Comparison of ENCODE assay signal across 9 mouse cellular contexts in genomic region chr11:106366316-106366715, GRCm38 (mm10). TPM values are rescaled to one million over a fixed set of nuclear protein-coding genes. Genes with fewer than 3 reads are reported as not detected.
DNase-seq lines count a peak whose midpoint lies in the region; ATAC-seq and TF ChIP-seq lines count a peak whose summit lies in the region.
"Had no signal": no experiment of that assay in that cellular context is flagged by ENCODE, and none has a peak within 500 bp of the region (broad histone marks: within the 10 kb centered on the region; RNA-seq: fewer than 3 reads in every experiment).

No protein-coding gene starts in this region.

- no peaks in the 10 kb centered on the region for H3K9me3 ChIP-seq in liver, embryonic 14.5 days (ENCODE audit: control insufficient read depth, low read length)

- TF ChIP-seq CTCF in liver, embryonic 14.5 days (IDR thresholded peaks at IDR 0.05; ENCODE audit: low read depth) = peak; percentile 95

- no peak overlapping the region for H3K4me3 ChIP-seq in liver, embryonic 14.5 days (ENCODE audit: insufficient read depth in 1 of 2, low read depth in 2 of 2, low read length in 2 of 2)
- H3K4me3 ChIP-seq: limb, embryonic 13.5 days had no signal

- TF ChIP-seq EP300 in liver, embryonic 14.5 days (IDR thresholded peaks at IDR 0.05; ENCODE audit: low read depth) = no peak

- 5% methylated on average over 3 of the region's 3 CpGs for WGBS in liver, embryonic 14.5 days (ENCODE audit: insufficient replicate concordance)

- H3K4me2 ChIP-seq in liver, embryonic 14.5 days (ENCODE audit: low read depth) = no peak overlapping the region
- H3K4me2 ChIP-seq: limb, embryonic 13.5 days had no signal

- no peaks in the 10 kb centered on the region for H3K27me3 ChIP-seq in liver, embryonic 14.5 days (ENCODE audit: control insufficient read depth, insufficient read depth, low read length)
- H3K27me3 ChIP-seq: limb, embryonic 13.5 days had no signal

- no peak overlapping the region for H3K27ac ChIP-seq in liver, embryonic 14.5 days
- H3K27ac ChIP-seq: limb, embryonic 13.5 days had no signal

- peak; percentile 88 for DNase-seq in B cell, adult 2 months
- peak; percentile 61 for DNase-seq in WW6 (ENCODE audit: low read depth, low spot score)
- DNase-seq in gastrocnemius, postnatal 14 days = peak; percentile 85
- DNase-seq in kidney, postnatal 14 days = peak; percentile 76
- DNase-seq in liver, embryonic 14.5 days (ENCODE audit: low read depth in 3 of 3, low spot score in 3 of 3) = peak; percentile 20 to 44 (median 32)
- DNase-seq in ovary, postnatal 14 days (ENCODE audit: low spot score) = peak; percentile 87
- DNase-seq in thymus, postnatal 0 days (ENCODE audit: low spot score) = peak; percentile 88

- H3K36me3 ChIP-seq in liver, embryonic 14.5 days (replicated peaks; ENCODE audit: control insufficient read depth, insufficient read depth, low read depth) = no peaks in the 10 kb centered on the region
- H3K36me3 ChIP-seq: limb, embryonic 13.5 days had no signal

- H3K9ac ChIP-seq in liver, embryonic 14.5 days (replicated peaks) = no peak overlapping the region
- H3K9ac ChIP-seq: limb, embryonic 13.5 days had no signal

- H3K4me1 ChIP-seq in liver, embryonic 14.5 days (replicated peaks; ENCODE audit: control insufficient read depth in 2 of 2, insufficient read depth in 2 of 2, low read length in 1 of 2) = no peaks in the 10 kb centered on the region

- intact Hi-C loops in gastrocnemius, postnatal 14 days (cut with DNase I; ENCODE audit: low total_unique reads) = loop anchor here (2.0 kb wide), 1 partner anchor 64 kb away; no protein-coding TSS in a partner anchor

- ATAC-seq in common myeloid progenitor, adult 5-6 weeks (replicated peaks; ENCODE audit: low read depth, poor library complexity, severe bottlenecking) = peak; percentile 84
- no peak for ATAC-seq in liver, embryonic 14.5 days (ENCODE audit: insufficient read depth)

RNA-seq across cellular contexts. Expression of gene Prr29, which starts 1.0 kb away (rescaled TPM):
- total RNA-seq in common myeloid progenitor, adult 5-6 weeks (2017) = not detected in 2 replicates
- total RNA-seq in gastrocnemius, postnatal 14 days (2021) = 10 to 100 TPM; 11.8 to 13.1 TPM
- polyA plus RNA-seq in liver, embryonic 14.5 days (2012; rRNA removed) = not detected in 2 replicates
- not detected in 2 replicates for polyA plus RNA-seq in liver, embryonic 14.5 days (2014; fragmentation: Nextera tagmentation; extraction: Ambion mirVana)
- 31.2 and 33.1 TPM in 2 replicates for polyA plus RNA-seq in thymus, postnatal 0 days (2015; fragmentation: Nextera tagmentation; extraction: Ambion mirVana)

RNA-seq across cellular contexts. Expression of gene Scn4a, which starts 13.2 kb away (rescaled TPM):
- 0.05 TPM in 1 of 2 replicates, not detected in the other for total RNA-seq in common myeloid progenitor, adult 5-6 weeks (2017)
- total RNA-seq in gastrocnemius, postnatal 14 days (2021) = 100 to 1,000 TPM; 178 to 181 TPM
- polyA plus RNA-seq in liver, embryonic 14.5 days (2012; rRNA removed) = 0.01 and 0.02 TPM in 2 replicates
- not detected in 2 replicates for polyA plus RNA-seq in liver, embryonic 14.5 days (2014; fragmentation: Nextera tagmentation; extraction: Ambion mirVana)
- polyA plus RNA-seq in thymus, postnatal 0 days (2015; fragmentation: Nextera tagmentation; extraction: Ambion mirVana) = 0.04 TPM in 1 of 2 replicates, not detected in the other

RNA-seq across cellular contexts. Expression of gene Icam2, which starts 21.6 kb away (rescaled TPM):
- 54.6 and 70.8 TPM in 2 replicates for total RNA-seq in common myeloid progenitor, adult 5-6 weeks (2017)
- total RNA-seq in gastrocnemius, postnatal 14 days (2021) = 10 to 100 TPM; 11.7 to 12.2 TPM
- polyA plus RNA-seq in liver, embryonic 14.5 days (2012; rRNA removed) = 9.4 and 13.0 TPM in 2 replicates
- polyA plus RNA-seq in liver, embryonic 14.5 days (2014; fragmentation: Nextera tagmentation; extraction: Ambion mirVana) = 12.1 and 16.3 TPM in 2 replicates
- 123 and 124 TPM in 2 replicates for polyA plus RNA-seq in thymus, postnatal 0 days (2015; fragmentation: Nextera tagmentation; extraction: Ambion mirVana)

RNA-seq across cellular contexts. Expression of gene Cd79b, which starts 51.8 kb away (rescaled TPM):
- total RNA-seq in common myeloid progenitor, adult 5-6 weeks (2017) = 16.6 and 19.8 TPM in 2 replicates
- total RNA-seq in gastrocnemius, postnatal 14 days (2021) = 1 to 10 TPM; 1.0 to 1.1 TPM
- 3.1 and 3.7 TPM in 2 replicates for polyA plus RNA-seq in liver, embryonic 14.5 days (2012; rRNA removed)
- 4.5 and 4.9 TPM in 2 replicates for polyA plus RNA-seq in liver, embryonic 14.5 days (2014; fragmentation: Nextera tagmentation; extraction: Ambion mirVana)
- polyA plus RNA-seq in thymus, postnatal 0 days (2015; fragmentation: Nextera tagmentation; extraction: Ambion mirVana) = 38.5 and 39.6 TPM in 2 replicates

Comparison
In these comparisons a context has a peak if more than half of its experiments do, and no peak if none do; other contexts are left out.
1. DNase-seq: peak in every context shown above with its lines; median percentile 88 in B cell, adult 2 months; 88 in thymus, postnatal 0 days; 87 in ovary, postnatal 14 days; 85 in gastrocnemius, postnatal 14 days; 76 in kidney, postnatal 14 days; 61 in WW6; 32 in liver, embryonic 14.5 days.
2. RNA of gene Prr29, which starts 1.0 kb away (total RNA-seq): 11.8 to 13.1 TPM in gastrocnemius, postnatal 14 days; not detected in common myeloid progenitor, adult 5-6 weeks; every median in the first group is over 10 times any median in the second.
3. RNA of gene Scn4a, which starts 13.2 kb away (total RNA-seq): 178 to 181 TPM in gastrocnemius, postnatal 14 days; 0.05 TPM in common myeloid progenitor, adult 5-6 weeks; every median in the first group is over 100 times any median in the second.